Mouse (Mus musculus) hindbrain, embryonic 12.5 days (tissue): ENCODE data around the gene Gm13124. TPM values are rescaled to one million over a fixed set of nuclear protein-coding genes. Genes with fewer than 3 reads are reported as not detected.

ENCODE experiments used
- polyA plus RNA-seq: library from polyadenylated mRNA; unstranded; fragments of >200 nt; fragmentation: Nextera tagmentation; extraction: Ambion mirVana; gene quantifications from 2 replicates; pipeline ENCODE4 v1.2.1, GENCODE M21; 2016

Gene Gm13124
- polyA plus RNA-seq, 1 experiment from 2014 or later: not detected

Other genes starting within 250 kb of the Gm13124 start
- gene Gm13128, start 234.9 kb downstream of the Gm13124 start, polyA plus RNA-seq: not detected in 2 replicates
- gene Gm13119, start 207.2 kb downstream of the Gm13124 start, polyA plus RNA-seq: not detected in 2 replicates
- gene Pramef20, start 187.2 kb downstream of the Gm13124 start, polyA plus RNA-seq: not detected in 2 replicates
- 0.14 TPM in 1 of 2 replicates, not detected in the other for gene Pramef12, start 156.7 kb downstream of the Gm13124 start, polyA plus RNA-seq
- 0.22 and 0.33 TPM in 2 replicates for gene 1700012P22Rik, start 126.4 kb downstream of the Gm13124 start, polyA plus RNA-seq
- gene Gm9944, start 111.8 kb downstream of the Gm13124 start, polyA plus RNA-seq: not detected in 2 replicates
- not detected in 2 replicates for gene Aadacl3, start 101.4 kb downstream of the Gm13124 start, polyA plus RNA-seq
- not detected in 2 replicates for gene 9430007A20Rik, start 45.3 kb downstream of the Gm13124 start, polyA plus RNA-seq
- gene Aadacl4, start 48.6 kb upstream of the Gm13124 start, polyA plus RNA-seq: not detected in 2 replicates
- gene Gm436, start 121.2 kb upstream of the Gm13124 start, polyA plus RNA-seq: not detected in 2 replicates
- not detected in 2 replicates for gene Gm13178, start 156.3 kb upstream of the Gm13124 start, polyA plus RNA-seq
- not detected in 2 replicates for gene Gm438, start 221.4 kb upstream of the Gm13124 start, polyA plus RNA-seq